Mouse (Mus musculus): Measurements from ENCODE around the gene 2510009E07Rik.

- TF ChIP-seq CTCF (IDR thresholded peaks at IDR 0.05; ENCODE audit: insufficient read depth, low read length) (no peak), POLR2A (IDR thresholded peaks at IDR 0.05; ENCODE audit: borderline replicate concordance, extremely low read depth, low read depth, low read length) (no peak)
Measured at GRCm38 (mm10) chr16:21719770-21720169, 25.3 kb upstream of the 2510009E07Rik start.
